In the genomic region with DNA sequence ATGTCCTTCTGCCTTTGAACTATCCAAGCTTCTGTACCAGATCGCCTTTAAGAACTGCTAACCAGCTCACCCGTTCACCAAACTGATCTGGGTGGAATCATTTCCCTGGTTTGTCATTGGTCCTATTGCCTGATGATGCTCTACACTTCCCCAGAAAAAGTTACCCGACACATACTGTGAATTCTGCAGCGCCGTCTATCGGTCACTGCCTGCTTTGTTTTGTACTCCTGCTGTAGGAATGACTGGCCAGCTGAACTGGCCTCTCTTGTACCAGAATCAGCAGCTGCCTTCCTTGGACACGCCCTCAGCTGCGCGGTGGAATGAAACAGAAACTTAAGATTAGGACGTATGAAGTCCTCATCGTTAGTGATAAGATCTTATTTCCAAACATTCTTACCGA, we compare ENCODE assay signal across 13 mouse cellular contexts.
DNase-seq lines count a peak whose midpoint lies in the region; ATAC-seq and TF ChIP-seq lines count a peak whose summit lies in the region.
"Had no signal": no experiment of that assay in that cellular context is flagged by ENCODE, and none has a peak within 500 bp of the region (broad histone marks: within the 10 kb centered on the region; RNA-seq: fewer than 3 reads in every experiment).

No protein-coding gene starts in this region.

- peak; percentile 28; the same call in 1 of the 2 replicates for TF ChIP-seq CTCF in gastrocnemius, adult 2 months (IDR thresholded peaks at IDR 0.05)

- intact Hi-C loops in gastrocnemius, adult 2 months (cut with DNase I), result no loop called here

- DNase-seq in gastrocnemius, adult 2 months, result no peak
- no peak for DNase-seq in gastrocnemius, postnatal 4 days (ENCODE audit: low spot score in 2 of 2)
- peak; percentile 27 to 41 for DNase-seq in kidney, postnatal 4 days
- no peak for DNase-seq in kidney, adult 9 months
- peak; percentile 43 for DNase-seq in testis, postnatal 10 days (ENCODE audit: low spot score)
- no peak for DNase-seq in testis, postnatal 14 days (ENCODE audit: low spot score)
- no peak for DNase-seq in right cerebral cortex, postnatal 36 days (ENCODE audit: low spot score in 2 of 2)
- DNase-seq: right cerebral cortex, adult 18-20 months; thymus, postnatal 14 days had no signal

- no peak overlapping the region for H3K4me3 ChIP-seq in gastrocnemius, adult 2 months
- H3K4me3 ChIP-seq: kidney, embryonic 15.5 days; limb, embryonic 13.5 days; lung, embryonic 15.5 days had no signal

- H3K27ac ChIP-seq in gastrocnemius, adult 2 months, result no peak overlapping the region
- H3K27ac ChIP-seq: kidney, embryonic 15.5 days; limb, embryonic 13.5 days; lung, embryonic 15.5 days had no signal

- no peak for ATAC-seq in erythroid progenitor cell, adult 5-6 weeks (replicated peaks; ENCODE audit: low FRiP score, poor library complexity, severe bottlenecking)

Comparison
In these comparisons a context has a peak if more than half of its experiments do, and no peak if none do; other contexts are left out.
1. DNase-seq: peak in kidney, postnatal 4 days (2 of 2) and testis, postnatal 10 days (single experiment); none in gastrocnemius, adult 2 months (single experiment), gastrocnemius, postnatal 4 days (0 of 2), kidney, adult 9 months (single experiment), testis, postnatal 14 days (single experiment) and right cerebral cortex, postnatal 36 days (0 of 2).